Mouse (Mus musculus) ES-Bruce4 (cell line): ENCODE data around the gene Galm. TPM values are rescaled to one million over a fixed set of nuclear protein-coding genes. Genes with fewer than 3 reads are reported as not detected.

Experiments
- H3K27ac ChIP-seq: 2 replicates; pipeline ENCODE4 v1.5.1; 2012; ENCODE audit warnings: low read length, inconsistent platforms; ENCODE audit not compliant: insufficient read depth
- H3K27me3 ChIP-seq: 2 replicates; pipeline ENCODE4 v1.6.1; 2012; ENCODE audit warnings: mild to moderate bottlenecking, low read length, inconsistent platforms; ENCODE audit not compliant: control insufficient read depth, poor library complexity, insufficient read depth, severe bottlenecking
- H3K36me3 ChIP-seq: 2 replicates; pipeline ENCODE4 v1.6.1; 2012; ENCODE audit warnings: inconsistent platforms, mild to moderate bottlenecking, low read length, moderate library complexity; ENCODE audit not compliant: control insufficient read depth, poor library complexity, insufficient read depth, severe bottlenecking
- H3K4me1 ChIP-seq: one replicate; pipeline ENCODE4 v1.8.1; 2011; ENCODE audit warnings: low read length; ENCODE audit not compliant: control insufficient read depth, insufficient read depth
- H3K4me3 ChIP-seq: 2 replicates; pipeline ENCODE4 v1.5.1; 2011; ENCODE audit warnings: low read depth, mild to moderate bottlenecking, low read length
- H3K9ac ChIP-seq: 2 replicates; pipeline ENCODE4 v1.6.1; 2012; ENCODE audit warnings: low read depth, mild to moderate bottlenecking, inconsistent platforms; ENCODE audit not compliant: poor library complexity, severe bottlenecking
- H3K9me3 ChIP-seq: replicated peaks from 2 replicates; pipeline ENCODE4 v1.6.1; 2012; ENCODE audit warnings: mild to moderate bottlenecking, low read length, inconsistent platforms; ENCODE audit not compliant: control insufficient read depth, poor library complexity, insufficient read depth, severe bottlenecking
- CTCF ChIP-seq: IDR thresholded peaks from one replicate; pipeline ENCODE4 v1.8.1; 2011; ENCODE audit warnings: low read depth, low read length
- EP300 ChIP-seq: IDR thresholded peaks from 2 replicates; pipeline ENCODE4 v1.6.1; 2011; ENCODE audit warnings: low read depth, low read length; ENCODE audit not compliant: insufficient read depth
- POLR2A ChIP-seq: IDR thresholded peaks from one replicate; pipeline ENCODE4 v1.8.1; 2011; ENCODE audit warnings: low read length; ENCODE audit not compliant: insufficient read depth
- polyA plus RNA-seq: library from polyadenylated mRNA; stranded (reverse); fragments of >200 nt; gene quantifications from 2 replicates; pipeline ENCODE4 v1.2.4, GENCODE M21; 2011; ENCODE audit warnings: low read depth; ENCODE audit not compliant: missing spikeins, insufficient read depth, insufficient read length

Galm gene
- polyA plus RNA-seq, 1 experiment: 15.1 TPM

GRCm38 (mm10) chr17:80090551-80090950, 36.7 kb upstream of the Galm start:
- H3K9me3 ChIP-seq: 0 out of 2 replicates have a peak, but pooled peaks cover 3% of the 10 kb centered on the region
- no peaks in the 10 kb centered on the region for H3K4me1 ChIP-seq
- no peak overlapping the region for H3K4me3 ChIP-seq
- no peak overlapping the region for H3K9ac ChIP-seq
- no peak overlapping the region for H3K27ac ChIP-seq
- no peak for TF ChIP-seq POLR2A
- TF ChIP-seq EP300: no peak
- no peak for TF ChIP-seq CTCF
- H3K36me3 ChIP-seq: no peaks in the 10 kb centered on the region
- no peaks in the 10 kb centered on the region for H3K27me3 ChIP-seq

- TF ChIP-seq POLR2A: no peak
- no peak for TF ChIP-seq EP300
- TF ChIP-seq CTCF: no peak
- H3K4me3 ChIP-seq: no peak overlapping the region
Observed at GRCm38 (mm10) chr17:80091879-80092549, 35.3 kb upstream of the Galm start.

GRCm38 (mm10) chr17:80095254-80095899, 31.9 kb upstream of the Galm start:
- no peaks in the 10 kb centered on the region for H3K27me3 ChIP-seq
- peak overlapping the region; percentile 11 for H3K4me3 ChIP-seq
- H3K9ac ChIP-seq: no peak overlapping the region
- no peak overlapping the region for H3K27ac ChIP-seq
- no peaks in the 10 kb centered on the region for H3K4me1 ChIP-seq
- TF ChIP-seq POLR2A: no peak
- no peak for TF ChIP-seq CTCF
- no peak for TF ChIP-seq EP300
- no peaks in the 10 kb centered on the region for H3K9me3 ChIP-seq
- no peaks in the 10 kb centered on the region for H3K36me3 ChIP-seq

More at GRCm38 (mm10) chr17:80091879-80092549, 35.3 kb upstream of the Galm start:
- 0 out of 2 replicates have a peak, but pooled peaks cover 3% of the 10 kb centered on the region for H3K9me3 ChIP-seq
- H3K36me3 ChIP-seq: no peaks in the 10 kb centered on the region
- no peaks in the 10 kb centered on the region for H3K27me3 ChIP-seq
- no peak overlapping the region for H3K9ac ChIP-seq
- H3K27ac ChIP-seq: no peak overlapping the region
- H3K4me1 ChIP-seq: no peaks in the 10 kb centered on the region

- no peaks in the 10 kb centered on the region for H3K27me3 ChIP-seq
- no peak overlapping the region for H3K27ac ChIP-seq
- peak overlapping the region; percentile 23 for H3K4me3 ChIP-seq
Observed at GRCm38 (mm10) chr17:80096043-80096719, 31.1 kb upstream of the Galm start.

DNA sequence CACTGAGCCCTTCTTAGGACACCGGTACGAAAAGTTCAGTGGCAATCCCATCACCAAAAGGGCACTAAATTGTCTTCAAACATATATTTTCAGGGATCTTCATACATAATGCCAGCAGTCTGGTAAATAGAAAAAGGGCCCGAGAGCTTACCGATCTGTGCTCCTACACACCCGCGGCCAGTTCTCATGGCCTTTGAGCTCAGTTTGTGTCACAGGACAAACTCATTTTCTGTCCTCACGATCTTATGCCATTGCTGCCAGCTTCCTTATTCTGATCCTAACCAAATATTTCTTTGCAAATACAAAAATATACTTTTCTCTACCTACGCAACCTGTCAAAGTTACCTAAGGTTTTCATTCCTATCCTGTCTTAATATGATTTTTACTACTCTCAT, 30.6 kb upstream of the Galm start:
- Histone ChIP-seq H3K9ac (no peak overlapping the region), H3K27ac (no peak overlapping the region), H3K9me3 (no peaks in the 10 kb centered on the region), H3K27me3 (no peaks in the 10 kb centered on the region), H3K4me1 (no peaks in the 10 kb centered on the region), H3K36me3 (no peaks in the 10 kb centered on the region), H3K4me3 (no peak overlapping the region)
- TF ChIP-seq POLR2A: no peak
- no peak for TF ChIP-seq CTCF
- no peak for TF ChIP-seq EP300

More at GRCm38 (mm10) chr17:80096043-80096719, 31.1 kb upstream of the Galm start:
- no peaks in the 10 kb centered on the region for H3K4me1 ChIP-seq
- no peak overlapping the region for H3K9ac ChIP-seq
- TF ChIP-seq EP300 (0 out of 2 replicates have a peak, but pooled peaks have one; percentile 22), CTCF (no peak)
- no peaks in the 10 kb centered on the region for H3K36me3 ChIP-seq
- no peaks in the 10 kb centered on the region for H3K9me3 ChIP-seq

GRCm38 (mm10) chr17:80097221-80097620, 30.1 kb upstream of the Galm start:
- Histone ChIP-seq H3K27ac (no peak overlapping the region), H3K4me1 (no peaks in the 10 kb centered on the region), H3K9ac (no peak overlapping the region), H3K27me3 (no peaks in the 10 kb centered on the region), H3K4me3 (no peak overlapping the region), H3K9me3 (no peaks in the 10 kb centered on the region), H3K36me3 (no peaks in the 10 kb centered on the region)
- TF ChIP-seq POLR2A (no peak), CTCF (no peak), EP300 (no peak)
